Mouse (Mus musculus): ENCODE results near the gene Trio. TPM values are rescaled to one million over a fixed set of nuclear protein-coding genes. Genes with fewer than 3 reads are reported as not detected.

Gene Trio
- polyA plus RNA-seq, 1 experiment from 2014 or later = 28.9 TPM

GRCm38 (mm10) chr15:27967128-27967876, 58.3 kb downstream of the Trio start:
- WGBS = 64% methylated on average over 14 of the region's 14 CpGs
- no peak for DNase-seq
- H3K4me1 ChIP-seq (ENCODE audit: insufficient read depth) = no peaks in the 10 kb centered on the region
- H3K27ac ChIP-seq (ENCODE audit: low read depth) = no peak overlapping the region
- no peaks in the 10 kb centered on the region for H3K9me3 ChIP-seq (ENCODE audit: low read depth, low read length)
- ATAC-seq (ENCODE audit: insufficient read depth) = no peak
- no peaks in the 10 kb centered on the region for H3K27me3 ChIP-seq (ENCODE audit: insufficient read depth, low read length)
- H3K9ac ChIP-seq = no peak overlapping the region
- TF ChIP-seq CTCF (IDR thresholded peaks at IDR 0.05; ENCODE audit: low read depth) = no peak
- no peak overlapping the region for H3K4me2 ChIP-seq
- H3K36me3 ChIP-seq (ENCODE audit: insufficient read depth) = no peaks in the 10 kb centered on the region
- no peak overlapping the region for H3K4me3 ChIP-seq (ENCODE audit: low read depth, low read length)

- Histone ChIP-seq H3K4me1 (ENCODE audit: insufficient read depth) (0 out of 2 replicates have a peak, but pooled peaks cover 2% of the 10 kb centered on the region), H3K4me3 (ENCODE audit: low read depth, low read length) (no peak overlapping the region), H3K36me3 (ENCODE audit: insufficient read depth) (no peaks in the 10 kb centered on the region), H3K9me3 (ENCODE audit: low read depth, low read length) (no peaks in the 10 kb centered on the region), H3K4me2 (no peak overlapping the region), H3K27me3 (ENCODE audit: insufficient read depth, low read length) (no peaks in the 10 kb centered on the region), H3K9ac (no peak overlapping the region), H3K27ac (ENCODE audit: low read depth) (no peak overlapping the region)
- no peak for ATAC-seq (ENCODE audit: insufficient read depth)
- WGBS = 25% methylated on average over 6 of the region's 6 CpGs
- TF ChIP-seq CTCF (IDR thresholded peaks at IDR 0.05; ENCODE audit: low read depth) = no peak
- no peak for DNase-seq
Measured at GRCm38 (mm10) chr15:27964877-27965276, 60.8 kb downstream of the Trio start.

GRCm38 (mm10) chr15:27963506-27963905, 62.1 kb downstream of the Trio start:
- Histone ChIP-seq H3K4me3 (ENCODE audit: low read depth, low read length) (no peak overlapping the region), H3K4me1 (ENCODE audit: insufficient read depth) (0 out of 2 replicates have a peak, but pooled peaks cover 2% of the 10 kb centered on the region)

DNA sequence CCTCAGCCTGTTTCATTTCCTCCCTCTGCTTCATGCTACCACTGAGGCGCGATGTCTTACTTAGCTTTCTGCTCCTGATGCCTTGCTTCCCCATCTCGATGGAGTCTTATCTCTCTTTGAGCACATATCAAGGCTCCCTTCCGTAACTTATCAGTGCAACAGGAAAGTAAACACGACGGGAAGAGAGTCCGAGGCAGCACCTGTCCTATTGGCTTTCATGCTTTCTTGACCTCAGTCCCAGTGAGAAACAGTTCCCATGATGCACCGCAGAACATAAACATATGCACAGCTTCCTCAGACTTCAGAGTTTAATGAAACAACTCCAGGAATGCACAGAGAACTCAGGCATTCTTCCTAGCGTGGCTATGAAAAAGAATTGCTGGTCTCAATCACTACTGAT, 65.0 kb downstream of the Trio start:
- H3K27ac ChIP-seq (ENCODE audit: low read depth) = no peak overlapping the region
- no peak for TF ChIP-seq CTCF (IDR thresholded peaks at IDR 0.05; ENCODE audit: low read depth)
- no peak overlapping the region for H3K4me2 ChIP-seq
- H3K36me3 ChIP-seq (ENCODE audit: insufficient read depth) = no peaks in the 10 kb centered on the region
- no peaks in the 10 kb centered on the region for H3K9me3 ChIP-seq (ENCODE audit: low read depth, low read length)
- no peak overlapping the region for H3K9ac ChIP-seq
- H3K4me3 ChIP-seq (ENCODE audit: low read depth, low read length) = no peak overlapping the region
- no peaks in the 10 kb centered on the region for H3K27me3 ChIP-seq (ENCODE audit: insufficient read depth, low read length)
- WGBS = 20% methylated on average over 9 of the region's 9 CpGs
- H3K4me1 ChIP-seq (ENCODE audit: insufficient read depth) = peaks cover 8% of the 10 kb centered on the region; the same call in 1 of the 2 replicates
- DNase-seq (no peak), ATAC-seq (ENCODE audit: insufficient read depth) (no peak)

More at GRCm38 (mm10) chr15:27963506-27963905, 62.1 kb downstream of the Trio start:
- no peak for DNase-seq
- H3K4me2 ChIP-seq = no peak overlapping the region
- no peaks in the 10 kb centered on the region for H3K36me3 ChIP-seq (ENCODE audit: insufficient read depth)
- WGBS = 78% methylated on average over 2 of the region's 2 CpGs
- no peak for ATAC-seq (ENCODE audit: insufficient read depth)
- no peaks in the 10 kb centered on the region for H3K9me3 ChIP-seq (ENCODE audit: low read depth, low read length)
- H3K27me3 ChIP-seq (ENCODE audit: insufficient read depth, low read length) = no peaks in the 10 kb centered on the region
- no peak for TF ChIP-seq CTCF (IDR thresholded peaks at IDR 0.05; ENCODE audit: low read depth)
- H3K27ac ChIP-seq (ENCODE audit: low read depth) = no peak overlapping the region
- no peak overlapping the region for H3K9ac ChIP-seq

DNA sequence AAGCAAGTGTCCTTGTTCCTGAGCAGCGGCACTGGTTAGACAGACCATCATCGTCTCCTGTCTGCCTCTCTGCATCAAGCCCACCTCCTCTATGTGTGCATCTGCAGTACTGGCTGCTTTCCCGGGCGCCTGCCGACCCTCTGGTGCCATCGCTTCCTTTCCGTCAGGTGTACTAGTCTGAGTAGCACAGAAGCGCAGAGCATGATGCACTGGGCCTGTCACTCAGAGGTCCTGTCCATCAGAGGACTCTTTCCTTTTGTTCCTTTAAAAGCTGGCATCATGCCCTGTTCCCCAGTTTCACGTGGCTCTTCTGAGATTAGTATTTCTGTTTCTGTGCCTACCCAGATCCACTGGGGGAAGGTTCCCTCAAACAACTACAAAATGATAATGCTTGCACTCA, 67.8 kb downstream of the Trio start:
- 70% methylated on average over 9 of the region's 9 CpGs for WGBS
- H3K9ac ChIP-seq = no peak overlapping the region
- no peaks in the 10 kb centered on the region for H3K27me3 ChIP-seq (ENCODE audit: insufficient read depth, low read length)
- DNase-seq = no peak
- no peaks in the 10 kb centered on the region for H3K36me3 ChIP-seq (ENCODE audit: insufficient read depth)
- TF ChIP-seq CTCF (IDR thresholded peaks at IDR 0.05; ENCODE audit: low read depth) = no peak
- no peak overlapping the region for H3K4me2 ChIP-seq
- H3K4me3 ChIP-seq (ENCODE audit: low read depth, low read length) = no peak overlapping the region
- H3K27ac ChIP-seq (ENCODE audit: low read depth) = no peak overlapping the region
- peaks cover 8% of the 10 kb centered on the region; the same call in 1 of the 2 replicates for H3K4me1 ChIP-seq (ENCODE audit: insufficient read depth)
- H3K9me3 ChIP-seq (ENCODE audit: low read depth, low read length) = no peaks in the 10 kb centered on the region
- no peak for ATAC-seq (ENCODE audit: insufficient read depth)

GRCm38 (mm10) chr15:27955614-27956013, 70.0 kb downstream of the Trio start:
- Histone ChIP-seq H3K27me3 (ENCODE audit: insufficient read depth, low read length) (no peaks in the 10 kb centered on the region), H3K4me2 (no peak overlapping the region), H3K9ac (no peak overlapping the region), H3K4me1 (ENCODE audit: insufficient read depth) (peaks cover 6% of the 10 kb centered on the region; the same call in 1 of the 2 replicates), H3K4me3 (ENCODE audit: low read depth, low read length) (no peak overlapping the region), H3K36me3 (ENCODE audit: insufficient read depth) (no peaks in the 10 kb centered on the region), H3K9me3 (ENCODE audit: low read depth, low read length) (no peaks in the 10 kb centered on the region), H3K27ac (ENCODE audit: low read depth) (no peak overlapping the region)
- DNase-seq (no peak), ATAC-seq (ENCODE audit: insufficient read depth) (no peak)
- 46% methylated on average over 11 of the region's 11 CpGs for WGBS
- TF ChIP-seq CTCF (IDR thresholded peaks at IDR 0.05; ENCODE audit: low read depth) = no peak

GRCm38 (mm10) chr15:27954356-27954755, 71.3 kb downstream of the Trio start:
- Histone ChIP-seq H3K9ac (no peak overlapping the region), H3K4me2 (no peak overlapping the region), H3K4me3 (ENCODE audit: low read depth, low read length) (no peak overlapping the region), H3K9me3 (ENCODE audit: low read depth, low read length) (no peaks in the 10 kb centered on the region), H3K4me1 (ENCODE audit: insufficient read depth) (peaks cover 5% of the 10 kb centered on the region; the same call in 1 of the 2 replicates), H3K27me3 (ENCODE audit: insufficient read depth, low read length) (no peaks in the 10 kb centered on the region), H3K27ac (ENCODE audit: low read depth) (no peak overlapping the region), H3K36me3 (ENCODE audit: insufficient read depth) (no peaks in the 10 kb centered on the region)
- DNase-seq (no peak), ATAC-seq (ENCODE audit: insufficient read depth) (no peak)
- no peak for TF ChIP-seq CTCF (IDR thresholded peaks at IDR 0.05; ENCODE audit: low read depth)
- 92% methylated on average over 5 of the region's 5 CpGs for WGBS
